Mouse (Mus musculus) forebrain, postnatal 0 days (tissue): ENCODE measurements around the gene Zfyve1. TPM values are rescaled to one million over a fixed set of nuclear protein-coding genes. Genes with fewer than 3 reads are reported as not detected.

Source experiments
- ATAC-seq: fragments of 200-750 bp; cut with Nextera tagmentation; 2 replicates; pipeline ENCODE4 v1.8.0; 2017; ENCODE audit warnings: mild to moderate bottlenecking, moderate library complexity
- DNase-seq: peaks from one replicate; pipeline ENCODE4 v3.0.0-alpha.2; 2015
- H3K27ac ChIP-seq: fragments of 300-500 bp; sonication (generic); 2 replicates; pipeline ENCODE4 v1.5.1; 2014; ENCODE audit warnings: low read depth, mild to moderate bottlenecking, antibody characterized with exemption, low read length, moderate library complexity, mixed read lengths
- H3K27me3 ChIP-seq: fragments of 300-500 bp; sonication (generic); 2 replicates; pipeline ENCODE4 v1.6.1; 2014; ENCODE audit warnings: mild to moderate bottlenecking, low read length, mixed read lengths; ENCODE audit not compliant: insufficient read depth
- H3K36me3 ChIP-seq: fragments of 300-500 bp; sonication (generic); 2 replicates; pipeline ENCODE4 v1.6.1; 2014; ENCODE audit warnings: mild to moderate bottlenecking, moderate library complexity; ENCODE audit not compliant: insufficient read depth
- H3K4me1 ChIP-seq: fragments of 300-500 bp; sonication (generic); 2 replicates; pipeline ENCODE4 v1.6.1; 2014; ENCODE audit warnings: antibody characterized with exemption; ENCODE audit not compliant: insufficient read depth
- H3K4me2 ChIP-seq: fragments of 300-500 bp; sonication (generic); 2 replicates; pipeline ENCODE4 v1.6.1; 2014; ENCODE audit warnings: low read depth, mild to moderate bottlenecking, moderate library complexity
- H3K4me3 ChIP-seq: fragments of 300-500 bp; sonication (generic); 2 replicates; pipeline ENCODE4 v1.5.1; 2014; ENCODE audit warnings: low read depth, low read length, mixed read lengths
- H3K9ac ChIP-seq: fragments of 300-500 bp; sonication (generic); 2 replicates; pipeline ENCODE4 v1.6.1; 2014; ENCODE audit warnings: mild to moderate bottlenecking
- H3K9me3 ChIP-seq: fragments of 300-500 bp; sonication (generic); 2 replicates; pipeline ENCODE4 v1.6.1; 2016; ENCODE audit warnings: low read length
- CTCF ChIP-seq: sonication (generic); IDR thresholded peaks from 2 replicates; pipeline ENCODE4 v1.5.1; 2016; ENCODE audit warnings: antibody characterized with exemption, control low read depth, low read depth
- WGBS: fragments of 180-500 bp; shearing (Covaris S2); extraction: QIAGEN DNeasy Blood & Tissue Kit; methylation state at CpG from one replicate; pipeline ENCODE4 v1.1.7; 2014; 5-methylcytosine and 5-hydroxymethylcytosine counted together
- polyA plus RNA-seq: library from polyadenylated mRNA; unstranded; fragments of >200 nt; fragmentation: Nextera tagmentation; extraction: Ambion mirVana; gene quantifications from 2 replicates; pipeline ENCODE4 v1.2.1, GENCODE M21; 2015
- total RNA-seq: library from RNA; depleted of rRNA; stranded (reverse); fragments of >200 nt; gene quantifications from 2 replicates; pipeline ENCODE4 v1.2.3, GENCODE M21; 2014

The Zfyve1 gene
- total and polyA plus RNA-seq, 2 experiments from 2014 or later, result 18.5 to 40.6 TPM

DNA sequence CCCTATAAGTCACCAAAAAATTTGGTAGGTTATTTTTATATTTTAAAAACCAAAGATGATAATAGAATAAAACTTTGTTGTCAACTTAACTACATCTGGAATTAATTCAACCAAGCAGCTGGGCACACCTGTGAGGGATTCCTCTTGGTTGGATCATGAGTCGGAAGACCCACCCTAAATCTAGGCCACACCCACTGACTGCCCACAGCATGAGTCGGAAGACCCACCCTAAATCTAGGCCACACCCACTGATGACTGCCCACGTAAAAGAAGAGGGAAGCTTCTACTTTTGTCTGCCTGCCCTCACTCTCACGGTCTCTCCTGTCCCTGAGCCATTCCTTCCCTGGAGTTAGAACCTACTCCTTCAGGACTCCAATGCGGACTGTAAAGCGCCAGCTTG, 36.8 kb downstream of the Zfyve1 start:
- no peak for ATAC-seq
- WGBS, result 74% methylated on average over 6 of the region's 6 CpGs
- peaks cover 66% of the 10 kb centered on the region for H3K36me3 ChIP-seq
- no peaks in the 10 kb centered on the region for H3K4me1 ChIP-seq
- no peak for TF ChIP-seq CTCF
- H3K4me3 ChIP-seq, result no peak overlapping the region
- DNase-seq, result no peak
- no peaks in the 10 kb centered on the region for H3K27me3 ChIP-seq
- no peak overlapping the region for H3K4me2 ChIP-seq
- H3K9ac ChIP-seq, result no peak overlapping the region
- H3K9me3 ChIP-seq, result no peaks in the 10 kb centered on the region
- H3K27ac ChIP-seq, result no peak overlapping the region

DNA sequence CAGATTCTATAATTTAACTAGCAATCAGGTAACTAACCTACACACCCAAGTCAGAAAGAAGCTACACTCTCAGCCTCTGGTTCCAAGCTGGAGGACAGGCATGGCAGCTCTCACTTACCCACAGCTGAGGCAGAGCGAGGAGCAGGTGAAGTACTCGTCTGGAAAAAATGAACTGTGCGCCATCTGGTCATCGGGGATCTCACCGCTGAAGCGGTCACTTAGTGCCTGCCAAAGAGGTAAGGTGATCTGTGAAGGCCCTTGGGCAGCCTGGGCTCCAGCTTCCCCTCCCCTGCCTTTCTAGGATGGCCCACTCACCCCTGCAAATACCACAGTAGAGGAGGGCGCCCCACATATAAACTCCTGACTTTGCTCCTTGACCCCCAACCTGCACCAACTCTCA, 38.5 kb downstream of the Zfyve1 start:
- no peak for ATAC-seq
- H3K9me3 ChIP-seq, result no peaks in the 10 kb centered on the region
- H3K4me2 ChIP-seq, result no peak overlapping the region
- WGBS, result 96% methylated on average over 7 of the region's 7 CpGs
- H3K27ac ChIP-seq, result no peak overlapping the region
- no peak overlapping the region for H3K9ac ChIP-seq
- no peaks in the 10 kb centered on the region for H3K27me3 ChIP-seq
- no peak for DNase-seq
- no peaks in the 10 kb centered on the region for H3K4me1 ChIP-seq
- no peak for TF ChIP-seq CTCF
- H3K36me3 ChIP-seq, result peaks cover 67% of the 10 kb centered on the region
- no peak overlapping the region for H3K4me3 ChIP-seq

DNA sequence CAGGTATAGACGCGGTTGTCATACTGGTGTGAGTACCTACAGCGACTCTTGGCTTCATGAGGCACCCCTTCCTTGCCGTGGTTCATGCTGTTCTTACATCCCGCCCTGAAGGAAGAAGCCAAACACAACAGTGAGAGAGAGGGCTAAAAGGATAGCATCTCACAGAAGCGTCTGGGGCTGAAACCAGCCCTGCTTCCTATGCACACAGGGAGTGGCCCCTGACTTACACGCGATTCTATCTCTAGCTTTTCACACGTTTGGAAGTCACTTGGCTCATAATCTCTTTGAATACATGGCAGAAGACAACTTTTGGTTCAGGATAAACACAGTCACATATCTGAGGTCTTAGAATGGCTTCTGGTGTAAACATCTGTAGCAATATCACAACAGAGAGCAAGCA, 41.4 kb downstream of the Zfyve1 start:
- Histone ChIP-seq H3K4me3 (no peak overlapping the region), H3K9ac (no peak overlapping the region), H3K27ac (no peak overlapping the region), H3K4me2 (no peak overlapping the region), H3K4me1 (no peaks in the 10 kb centered on the region), H3K27me3 (no peaks in the 10 kb centered on the region), H3K9me3 (no peaks in the 10 kb centered on the region), H3K36me3 (peaks cover 76% of the 10 kb centered on the region)
- WGBS, result 65% methylated on average over 9 of the region's 9 CpGs
- no peak for TF ChIP-seq CTCF
- ATAC-seq, result no peak
- no peak for DNase-seq

DNA sequence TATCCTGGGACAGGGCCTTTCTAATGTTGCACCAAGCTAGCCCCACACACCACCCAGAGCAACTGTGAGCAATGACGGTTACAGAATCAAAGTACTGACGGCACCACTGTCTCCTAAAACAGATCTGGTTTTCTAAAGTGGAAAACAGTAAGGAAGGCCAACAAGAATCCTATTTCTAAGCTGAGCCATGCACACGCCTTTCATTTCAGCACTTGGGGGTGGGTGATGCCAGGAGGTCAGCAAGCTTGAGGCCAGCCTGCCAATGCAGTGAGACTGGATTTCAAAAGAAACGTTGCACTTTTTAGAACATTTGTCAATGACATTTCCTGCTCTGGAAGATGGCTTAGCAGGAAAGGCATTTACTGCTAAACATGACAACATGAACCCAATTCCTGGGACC, 43.2 kb downstream of the Zfyve1 start:
- no peaks in the 10 kb centered on the region for H3K27me3 ChIP-seq
- H3K27ac ChIP-seq, result no peak overlapping the region
- no peaks in the 10 kb centered on the region for H3K9me3 ChIP-seq
- H3K36me3 ChIP-seq, result peaks cover 80% of the 10 kb centered on the region
- no peaks in the 10 kb centered on the region for H3K4me1 ChIP-seq
- no peak for DNase-seq
- no peak for TF ChIP-seq CTCF
- no peak overlapping the region for H3K9ac ChIP-seq
- H3K4me2 ChIP-seq, result no peak overlapping the region
- 84% methylated on average over 4 of the region's 4 CpGs for WGBS
- no peak for ATAC-seq
- no peak overlapping the region for H3K4me3 ChIP-seq

GRCm38 (mm10) chr12:83551305-83551704, 45.7 kb downstream of the Zfyve1 start:
- ATAC-seq, result no peak
- no peak for DNase-seq
- H3K27me3 ChIP-seq, result no peaks in the 10 kb centered on the region
- no peaks in the 10 kb centered on the region for H3K4me1 ChIP-seq
- peaks cover 79% of the 10 kb centered on the region for H3K36me3 ChIP-seq
- no peak overlapping the region for H3K9ac ChIP-seq
- no peak overlapping the region for H3K27ac ChIP-seq
- TF ChIP-seq CTCF, result no peak
- H3K4me2 ChIP-seq, result no peak overlapping the region
- no peak overlapping the region for H3K4me3 ChIP-seq
- H3K9me3 ChIP-seq, result no peaks in the 10 kb centered on the region
- 94% methylated on average over 16 of the region's 16 CpGs for WGBS

GRCm38 (mm10) chr12:83544791-83545190, 52.2 kb downstream of the Zfyve1 start:
- peaks cover 50% of the 10 kb centered on the region for H3K36me3 ChIP-seq
- H3K9ac ChIP-seq, result no peak overlapping the region
- no peaks in the 10 kb centered on the region for H3K27me3 ChIP-seq
- no peak for ATAC-seq
- no peak overlapping the region for H3K27ac ChIP-seq
- DNase-seq, result no peak
- no peak overlapping the region for H3K4me3 ChIP-seq
- TF ChIP-seq CTCF, result no peak
- H3K9me3 ChIP-seq, result no peaks in the 10 kb centered on the region
- H3K4me2 ChIP-seq, result no peak overlapping the region
- H3K4me1 ChIP-seq, result no peaks in the 10 kb centered on the region

- Histone ChIP-seq H3K4me1 (no peaks in the 10 kb centered on the region), H3K27me3 (no peaks in the 10 kb centered on the region), H3K27ac (0 out of 2 replicates have a peak overlapping the region, but pooled peaks have one; percentile 15), H3K4me3 (no peak overlapping the region), H3K9ac (no peak overlapping the region), H3K36me3 (peaks cover 56% of the 10 kb centered on the region), H3K4me2 (no peak overlapping the region), H3K9me3 (no peaks in the 10 kb centered on the region)
- TF ChIP-seq CTCF, result no peak
- 81% methylated on average over 7 of the region's 7 CpGs for WGBS
- ATAC-seq (no peak), DNase-seq (no peak)
Measured at GRCm38 (mm10) chr12:83543997-83544396, 53.0 kb downstream of the Zfyve1 start.

DNA sequence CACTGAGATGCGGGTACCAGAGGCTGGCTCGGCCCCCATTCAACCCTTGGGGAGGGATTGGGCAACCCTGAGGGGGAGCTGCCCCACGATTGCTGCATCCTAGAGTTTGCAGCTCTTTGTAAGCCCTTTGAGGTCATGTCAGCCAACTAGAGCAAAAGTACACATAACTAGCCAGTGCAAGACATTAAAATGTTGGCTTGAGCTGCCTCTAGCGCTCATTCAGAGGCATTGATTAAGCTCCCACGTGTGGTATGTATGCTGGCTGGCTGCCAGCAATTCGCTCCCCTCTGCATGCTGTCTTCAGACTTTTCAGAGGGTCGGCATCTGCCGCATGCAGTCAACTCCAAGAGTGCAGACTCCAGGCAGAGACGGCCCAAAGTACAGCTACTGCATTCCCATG, 61.0 kb downstream of the Zfyve1 start:
- Histone ChIP-seq H3K4me3 (no peak overlapping the region), H3K27ac (no peak overlapping the region), H3K9me3 (no peaks in the 10 kb centered on the region), H3K27me3 (no peaks in the 10 kb centered on the region), H3K4me1 (no peaks in the 10 kb centered on the region), H3K9ac (no peak overlapping the region), H3K36me3 (peaks cover 81% of the 10 kb centered on the region), H3K4me2 (no peak overlapping the region)
- DNase-seq, result peak; percentile 75
- peak; percentile 41; the same call in 1 of the 2 replicates for TF ChIP-seq CTCF
- WGBS, result 27% methylated on average over 9 of the region's 9 CpGs
- peak; percentile 65 for ATAC-seq
